Mouse (Mus musculus): ENCODE data around the gene Pctp. TPM values are rescaled to one million over a fixed set of nuclear protein-coding genes. Genes with fewer than 3 reads are reported as not detected.

Gene Pctp
- total RNA-seq, 2 experiments from 2014 or later, result 0.78 to 0.80 TPM

DNA sequence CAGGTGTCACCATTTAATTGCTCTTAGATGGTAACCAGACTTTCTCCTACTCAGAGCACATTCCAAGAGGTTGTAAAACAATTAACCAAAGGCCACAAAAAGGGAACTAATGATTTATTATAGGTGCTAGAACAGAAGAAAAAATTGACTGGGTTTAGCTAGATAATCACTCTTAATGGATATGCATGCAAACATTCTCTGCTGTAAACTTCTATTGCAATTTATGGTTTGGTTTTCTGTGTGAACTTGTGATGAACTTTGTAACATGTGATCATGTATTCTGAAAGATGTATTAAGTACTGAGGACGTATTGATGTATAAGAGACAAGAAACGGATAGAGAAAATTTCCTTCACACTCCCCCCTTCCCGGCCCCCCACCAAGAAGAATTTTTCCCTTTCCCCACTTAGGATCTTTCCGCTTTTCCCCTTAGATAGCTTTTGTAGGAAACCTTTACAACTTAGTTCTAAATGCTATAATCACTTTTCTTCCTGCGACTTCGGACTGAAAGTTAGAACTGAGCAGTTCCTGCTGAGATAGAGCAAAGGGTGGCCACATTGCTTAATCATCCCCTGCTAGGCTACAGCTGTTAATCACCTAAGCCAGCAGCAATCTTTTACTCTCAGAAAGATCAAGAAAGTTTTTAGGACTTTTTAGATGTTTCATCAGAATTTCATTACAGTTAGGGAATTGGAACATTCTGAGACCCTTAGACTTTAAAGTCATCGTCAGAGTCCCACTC lies 5.3 kb upstream of the Pctp start:
- no peak for DNase-seq (ENCODE audit: low spot score in 2 of 2)

- DNase-seq (ENCODE audit: low spot score in 2 of 2), result no peak
These were observed 3.4 kb upstream of the Pctp start for GRCm38 (mm10) chr11:90006111-90006510.

- no peak for DNase-seq (ENCODE audit: low spot score in 2 of 2)
These were observed 692 bp upstream of the Pctp start for GRCm38 (mm10) chr11:90003386-90003785.

- no peak for DNase-seq (ENCODE audit: low spot score in 2 of 2)
These were observed 274 bp upstream of the Pctp start for GRCm38 (mm10) chr11:90002987-90003348.

- no peak for DNase-seq (ENCODE audit: low spot score in 2 of 2)
These were observed 1.1 kb downstream of the Pctp start for GRCm38 (mm10) chr11:90001396-90002230.

- no peak for DNase-seq (ENCODE audit: low spot score in 2 of 2)
These were observed 2.0 kb downstream of the Pctp start for GRCm38 (mm10) chr11:90000666-90001065.

- DNase-seq (ENCODE audit: low spot score in 2 of 2), result no peak
These were observed 3.5 kb downstream of the Pctp start for GRCm38 (mm10) chr11:89998996-89999770.

DNA sequence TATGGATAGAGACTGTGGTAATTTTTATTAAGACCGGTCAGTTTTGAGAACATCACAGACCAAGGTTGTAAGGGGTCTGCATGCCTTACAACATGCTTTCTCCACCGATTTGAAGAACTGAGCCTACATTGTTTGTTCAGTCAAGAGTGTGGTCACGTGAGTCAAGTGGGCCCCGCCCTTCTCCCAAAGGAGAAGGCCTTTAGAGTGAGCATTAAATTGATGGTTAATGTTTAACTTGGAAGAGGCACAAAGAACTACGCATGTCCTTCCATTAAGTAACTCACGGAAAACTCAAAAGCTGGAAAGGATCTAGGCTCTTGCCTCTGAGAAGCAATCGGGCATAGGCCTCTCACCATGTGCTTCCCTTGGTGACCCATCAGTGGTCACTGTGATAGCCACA lies 5.8 kb downstream of the Pctp start:
- DNase-seq (ENCODE audit: low spot score in 2 of 2), result no peak

DNA sequence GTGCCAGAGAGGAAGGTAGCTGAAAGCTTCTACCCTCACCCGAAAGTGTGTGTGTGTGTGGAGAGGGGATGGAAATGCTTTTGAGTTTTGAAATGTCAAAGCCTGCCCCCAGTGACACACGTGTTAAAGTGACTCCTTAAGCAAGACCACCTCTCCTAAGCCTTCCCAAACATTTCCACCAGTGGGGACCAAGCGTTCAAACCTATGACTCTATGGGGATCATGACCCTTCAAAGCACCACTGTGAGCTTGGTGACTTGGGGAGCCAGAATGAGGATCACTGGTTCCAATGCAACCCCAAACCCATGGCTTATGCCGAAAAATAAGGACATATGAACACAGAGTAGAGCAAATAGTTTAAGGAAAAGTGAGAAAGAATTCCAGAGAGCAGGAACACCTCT lies 6.3 kb downstream of the Pctp start:
- no peak for DNase-seq (ENCODE audit: low spot score in 2 of 2)

DNA sequence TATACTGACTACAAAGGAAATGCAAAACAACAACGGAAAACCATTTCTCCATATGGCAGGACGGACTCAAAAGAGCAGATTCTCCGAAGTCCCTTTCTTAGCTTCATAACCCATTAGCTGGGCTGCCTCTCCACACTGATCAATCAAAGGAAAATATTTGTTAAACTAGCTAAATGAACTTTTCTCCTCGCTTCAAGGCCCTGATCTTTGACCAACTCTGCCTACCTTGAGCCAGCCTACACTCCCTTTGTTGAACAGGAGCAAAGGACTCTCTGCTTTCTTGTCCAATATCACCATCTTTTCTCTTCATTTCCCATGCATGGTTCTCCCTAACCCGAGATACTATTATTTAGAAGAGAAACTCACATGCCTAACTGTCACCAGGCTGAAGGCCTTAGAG lies 7.1 kb downstream of the Pctp start:
- no peak for DNase-seq (ENCODE audit: low spot score in 2 of 2)

- DNase-seq (ENCODE audit: low spot score in 2 of 2), result no peak
These were observed 8.0 kb downstream of the Pctp start for GRCm38 (mm10) chr11:89994706-89995105.

DNA sequence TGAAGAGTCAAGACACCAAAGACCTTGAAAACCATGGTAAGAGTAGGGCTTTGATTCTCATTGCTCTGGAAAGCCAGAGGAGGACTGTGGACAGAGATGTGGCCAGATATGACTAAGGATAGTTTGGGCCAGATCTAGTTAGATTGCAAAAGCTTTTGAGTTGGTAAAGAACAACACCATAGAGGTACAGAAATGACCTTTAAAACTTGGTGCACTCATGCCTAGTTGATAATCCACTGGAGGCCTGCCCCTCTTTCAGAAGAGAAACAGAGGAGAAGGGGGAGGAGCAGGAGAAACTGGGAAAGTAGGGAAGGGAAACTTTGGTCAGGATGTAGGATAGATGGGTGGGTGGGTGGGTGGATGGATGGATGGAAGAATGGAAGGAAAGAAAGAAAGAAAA lies 11.0 kb downstream of the Pctp start:
- no peak for DNase-seq (ENCODE audit: low spot score in 2 of 2)

DNA sequence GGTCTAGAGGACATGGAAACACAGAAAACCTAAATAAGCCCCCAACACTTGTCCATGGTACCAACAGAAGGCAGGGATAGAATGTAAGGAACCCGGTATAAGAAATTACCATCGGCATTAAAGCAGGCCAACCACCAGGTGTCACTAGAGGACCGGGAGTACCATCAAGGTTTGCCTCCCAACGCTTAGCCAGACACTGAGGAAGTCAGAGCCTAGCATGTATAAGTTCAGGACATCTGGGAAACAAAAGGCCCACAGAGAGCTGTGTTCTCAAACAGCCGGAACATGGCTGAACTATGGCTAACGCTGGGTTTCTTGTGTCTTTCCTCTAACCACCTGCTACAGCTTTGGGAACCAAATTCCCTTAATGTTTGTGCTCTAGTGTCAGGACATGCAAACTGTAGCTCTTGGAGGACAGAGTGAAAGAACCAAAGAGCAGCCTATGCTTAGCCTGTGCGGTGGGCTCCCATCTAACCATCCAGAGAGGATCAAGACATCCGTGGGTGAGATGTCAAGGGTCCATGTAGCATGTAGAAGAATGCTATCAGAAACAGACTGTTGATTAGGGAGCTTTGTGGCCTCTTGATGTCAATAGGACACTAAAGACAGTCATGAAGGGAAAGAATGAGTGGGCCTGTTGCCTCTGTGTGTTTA lies 13.6 kb downstream of the Pctp start:
- DNase-seq (ENCODE audit: low spot score in 2 of 2), result peak; percentile 81 to 82

- DNase-seq (ENCODE audit: low spot score in 2 of 2), result no peak
These were observed 16.2 kb downstream of the Pctp start for GRCm38 (mm10) chr11:89986516-89986915.

DNA sequence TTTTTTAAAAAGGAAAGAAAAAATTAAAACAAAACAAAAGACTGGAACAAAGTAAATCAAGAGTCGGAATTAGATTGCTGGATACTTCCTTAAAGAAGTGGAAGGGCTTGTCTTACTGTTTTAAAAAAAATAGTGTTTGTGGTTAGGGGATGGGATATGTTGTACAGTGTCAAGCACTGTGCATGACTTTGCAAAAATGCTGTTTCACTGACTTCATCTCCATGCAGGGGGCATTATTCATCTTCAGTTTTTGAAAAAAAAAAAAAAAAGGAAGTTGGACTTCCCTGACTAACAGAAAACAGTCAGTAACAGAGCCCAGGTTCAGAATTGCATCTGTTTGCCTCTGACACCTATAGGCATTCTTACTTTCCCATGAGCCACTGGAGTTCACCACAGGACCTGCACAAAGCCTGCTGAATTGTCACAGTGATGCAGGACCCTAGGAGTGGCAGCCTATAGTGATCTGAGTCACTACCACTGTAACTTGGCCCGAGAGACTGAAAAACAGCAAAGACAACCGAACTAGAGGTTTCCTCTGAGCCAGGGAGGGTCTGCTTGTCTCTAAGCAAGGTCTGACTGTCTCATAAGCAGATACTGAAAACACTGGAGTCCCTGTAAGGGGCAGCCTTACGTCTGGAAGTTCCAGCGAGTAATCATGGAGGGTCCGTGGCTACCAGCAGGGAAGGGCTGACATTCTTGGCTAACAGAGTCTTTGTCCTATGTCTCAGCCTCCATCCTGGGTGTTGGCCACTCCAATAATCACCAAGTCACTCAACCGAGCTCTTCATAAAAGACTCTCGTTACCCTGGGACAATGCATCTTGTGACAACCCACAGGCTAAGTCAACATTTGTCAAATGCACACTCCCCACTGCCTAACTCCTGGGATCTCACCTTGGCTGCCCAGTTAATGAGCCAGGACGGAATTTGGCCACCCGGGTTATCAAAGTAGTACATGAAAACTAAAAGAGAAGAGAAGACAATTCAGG lies 17.2 kb downstream of the Pctp start:
- DNase-seq (ENCODE audit: low spot score in 2 of 2), result no peak

DNA sequence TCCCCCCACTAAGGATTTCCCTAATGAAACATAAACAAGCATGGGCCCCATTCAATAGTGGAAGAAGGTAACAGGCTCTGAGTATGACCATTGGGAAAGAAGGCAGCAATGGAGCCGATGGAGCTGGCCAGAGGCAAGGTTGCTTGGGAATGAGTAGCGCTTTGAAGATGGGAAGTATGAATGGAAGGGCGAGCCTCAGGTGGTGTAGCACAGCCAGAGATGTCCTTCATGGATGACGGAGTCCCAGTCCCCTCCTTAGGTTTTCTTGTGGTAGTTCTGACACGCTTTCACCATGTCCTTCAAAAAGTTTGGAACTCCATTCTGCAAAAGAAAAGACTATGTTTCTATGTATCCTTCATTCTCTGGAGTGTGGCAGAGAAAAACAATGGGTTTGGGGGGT lies 18.3 kb downstream of the Pctp start:
- no peak for DNase-seq (ENCODE audit: low spot score in 2 of 2)

- DNase-seq (ENCODE audit: low spot score in 2 of 2), result no peak
These were observed 19.8 kb downstream of the Pctp start for GRCm38 (mm10) chr11:89982918-89983317.

- no peak for DNase-seq (ENCODE audit: low spot score in 2 of 2)
These were observed 22.6 kb downstream of the Pctp start for GRCm38 (mm10) chr11:89980106-89980505.

GRCm38 (mm10) chr11:89978914-89979818 lies 23.5 kb downstream of the Pctp start:
- DNase-seq (ENCODE audit: low spot score in 2 of 2), result no peak
